Mouse (Mus musculus) bone marrow, adult 2 months (tissue): ENCODE measurements around the gene Clec3b.

Experiments used
- CTCF ChIP-seq: fragments of 200-500 bp; IDR thresholded peaks from 2 replicates; pipeline ENCODE4 v1.5.1; 2011; ENCODE audit warnings: low read length, control low read depth; ENCODE audit not compliant: control insufficient read depth, insufficient read depth
- POLR2A ChIP-seq: fragments of 200-500 bp; IDR thresholded peaks from 2 replicates; pipeline ENCODE4 v1.6.1; 2011; ENCODE audit warnings: low read depth, mild to moderate bottlenecking, control low read depth, low read length, borderline replicate concordance; ENCODE audit not compliant: control insufficient read depth

- TF ChIP-seq POLR2A (no peak), CTCF (no peak)
Measured at GRCm38 (mm10) chr9:123138891-123139474, 11.8 kb upstream of the Clec3b start.
